Mouse (Mus musculus): ENCODE data around the gene Srf.

Srf gene

DNA sequence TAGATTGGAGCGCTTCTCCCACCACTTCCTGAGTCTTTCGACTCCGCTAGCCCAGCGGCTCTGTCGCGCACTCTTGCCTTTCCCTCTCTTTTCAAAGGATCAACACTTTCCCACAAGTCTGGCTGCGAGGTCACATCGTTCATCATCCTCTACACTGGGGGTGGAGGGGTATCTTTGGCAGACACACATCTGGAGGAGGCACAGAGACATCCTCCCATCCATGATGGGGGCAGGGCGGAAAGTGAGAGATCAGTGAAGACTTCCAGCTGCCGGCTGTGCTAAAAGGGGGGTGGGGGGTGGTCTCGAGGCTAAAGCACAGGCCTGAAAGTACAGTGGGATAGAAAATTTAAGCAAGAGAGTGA, 590 bp upstream of the Srf start:
- no peak for DNase-seq (ENCODE audit: low read depth, low spot score)

DNA sequence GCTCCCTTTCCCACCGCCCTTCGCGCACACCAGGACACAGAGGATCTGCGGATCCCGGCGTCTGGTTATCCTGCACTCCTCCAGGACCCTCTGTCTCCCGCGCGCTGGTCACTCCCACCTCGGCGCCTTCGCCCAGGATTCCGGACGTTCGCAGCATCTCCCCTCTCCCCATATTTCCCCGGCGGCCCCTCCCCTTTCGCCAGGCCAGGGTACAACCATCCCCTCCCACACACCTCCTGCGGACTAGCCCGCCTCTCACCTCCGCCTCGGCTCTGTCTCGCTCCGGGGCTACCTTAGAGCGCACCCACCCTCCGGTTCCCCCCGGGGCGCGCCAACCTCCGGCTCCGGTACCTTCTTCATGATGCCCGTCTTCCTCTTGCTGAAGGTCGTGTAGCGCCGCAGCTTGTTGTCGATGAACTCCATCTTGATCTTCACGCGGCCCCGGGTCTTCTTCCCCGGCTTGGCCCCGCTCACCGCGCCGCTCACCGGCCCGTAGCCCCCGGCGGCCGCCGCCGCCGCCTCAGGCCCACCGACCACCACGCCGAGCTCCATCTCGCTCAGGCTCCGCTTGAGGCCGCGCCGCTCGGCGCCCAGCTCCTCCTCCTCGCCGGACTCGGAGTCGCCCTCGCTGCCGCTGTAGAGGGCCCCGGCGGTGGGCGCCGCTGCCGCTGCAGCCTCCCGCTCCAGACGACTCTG, 850 bp downstream of the Srf start:
- no peak for DNase-seq (ENCODE audit: low read depth, low spot score)

DNA sequence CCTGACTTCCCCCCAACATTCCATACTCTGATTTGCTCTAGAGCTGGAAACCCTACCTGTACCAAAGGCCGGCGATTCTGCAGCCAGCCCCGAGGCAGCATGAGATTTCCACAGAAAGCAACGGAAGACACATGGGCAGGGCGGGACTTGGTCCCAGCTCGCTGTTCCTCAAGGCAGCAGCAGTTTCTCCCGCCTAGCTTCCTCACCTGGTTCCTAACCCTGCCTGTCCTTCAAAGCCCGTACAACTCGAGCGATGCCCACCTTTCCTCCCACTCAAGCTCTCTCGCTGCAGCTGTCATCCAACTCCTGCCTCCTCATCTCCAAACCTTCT, 1.4 kb downstream of the Srf start:
- no peak for DNase-seq (ENCODE audit: low read depth, low spot score)

DNA sequence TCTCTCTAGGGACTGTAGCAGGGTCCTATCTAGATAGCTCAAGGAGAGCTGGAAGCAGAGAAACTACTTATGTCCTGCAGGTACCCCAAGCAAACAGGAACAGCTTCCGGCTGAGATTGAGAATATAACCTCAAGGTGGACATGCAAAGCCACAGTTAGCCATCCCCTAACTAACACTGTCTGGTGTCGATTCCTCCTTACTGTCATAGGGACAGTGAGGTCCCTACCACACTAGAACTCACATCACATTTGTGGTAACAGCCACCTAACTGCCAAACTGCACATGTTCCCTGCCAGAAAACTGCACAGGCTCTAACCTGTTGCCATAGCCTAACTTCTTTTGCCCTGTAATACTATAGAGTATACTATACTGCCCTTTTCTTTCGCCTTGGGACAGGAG, 2.0 kb downstream of the Srf start:
- DNase-seq (ENCODE audit: low read depth, low spot score): no peak

DNA sequence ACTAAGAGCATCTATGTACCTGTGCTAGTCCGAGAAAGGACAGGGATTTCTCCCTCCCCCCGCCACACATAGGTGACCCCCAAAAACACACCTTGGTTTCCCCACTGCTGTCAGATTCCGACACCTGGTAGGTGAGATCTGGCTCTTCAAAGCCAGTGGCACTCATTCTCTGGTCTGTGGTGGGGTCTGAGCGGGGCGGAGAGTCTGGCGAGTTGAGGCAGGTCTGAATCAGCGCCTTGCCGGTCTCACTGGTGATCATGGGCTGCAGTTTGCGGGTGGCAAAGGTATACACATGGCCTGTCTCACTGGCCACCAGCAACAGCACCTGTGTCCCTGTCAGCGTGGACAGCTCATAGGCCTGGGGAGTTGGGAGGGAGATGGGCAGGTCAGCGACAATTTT, 2.5 kb downstream of the Srf start:
- no peak for DNase-seq (ENCODE audit: low read depth, low spot score)

DNA sequence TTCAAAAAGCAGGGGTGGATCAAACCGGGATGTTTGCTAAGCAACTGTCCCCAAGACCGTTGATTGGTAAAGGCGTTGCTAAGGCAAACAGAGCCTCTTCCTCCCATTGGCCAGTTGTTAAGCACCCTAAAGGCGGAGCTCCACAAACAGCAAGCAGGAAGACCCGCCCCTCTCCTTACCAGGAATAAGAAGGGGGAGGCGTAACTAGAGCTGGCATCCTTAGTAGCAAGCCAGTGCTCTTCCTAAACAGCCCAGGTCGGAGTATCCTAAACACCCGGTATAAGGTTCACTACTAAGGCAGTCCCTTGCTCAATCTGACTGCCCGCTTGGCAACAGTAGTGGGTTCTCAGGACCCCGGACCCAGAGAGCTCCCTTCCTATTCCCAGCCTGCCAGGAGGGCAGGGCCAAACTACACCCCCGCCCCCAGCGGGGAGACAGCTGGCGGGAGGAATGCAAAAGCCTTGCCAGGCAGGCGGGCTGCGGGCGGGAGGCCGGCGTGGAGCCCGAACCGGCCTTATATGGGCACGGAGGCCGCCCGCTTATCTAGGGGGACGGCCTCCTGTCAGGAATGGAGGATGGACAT, 3.0 kb downstream of the Srf start:
- peak; percentile 97 for DNase-seq (ENCODE audit: low read depth, low spot score)

DNA sequence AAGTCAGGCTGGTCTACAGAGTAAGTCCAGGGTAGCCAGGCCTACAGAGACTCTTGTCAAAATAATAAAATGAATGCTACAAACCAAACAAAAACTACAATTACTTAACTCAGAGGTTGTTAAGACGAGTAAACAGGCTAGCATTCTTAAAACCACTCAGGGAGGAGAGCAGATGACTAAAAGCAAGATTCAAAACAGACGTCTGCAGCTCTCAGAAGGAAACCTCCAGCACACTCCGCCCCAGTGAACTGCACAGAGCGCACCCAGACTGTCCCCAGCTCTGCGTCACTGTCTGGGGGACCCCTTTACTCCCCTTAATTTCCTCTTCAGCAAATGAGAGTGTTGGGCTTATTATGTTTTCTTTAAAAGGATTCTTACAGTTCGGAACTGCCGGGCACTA, 3.8 kb downstream of the Srf start:
- no peak for DNase-seq (ENCODE audit: low read depth, low spot score)

DNA sequence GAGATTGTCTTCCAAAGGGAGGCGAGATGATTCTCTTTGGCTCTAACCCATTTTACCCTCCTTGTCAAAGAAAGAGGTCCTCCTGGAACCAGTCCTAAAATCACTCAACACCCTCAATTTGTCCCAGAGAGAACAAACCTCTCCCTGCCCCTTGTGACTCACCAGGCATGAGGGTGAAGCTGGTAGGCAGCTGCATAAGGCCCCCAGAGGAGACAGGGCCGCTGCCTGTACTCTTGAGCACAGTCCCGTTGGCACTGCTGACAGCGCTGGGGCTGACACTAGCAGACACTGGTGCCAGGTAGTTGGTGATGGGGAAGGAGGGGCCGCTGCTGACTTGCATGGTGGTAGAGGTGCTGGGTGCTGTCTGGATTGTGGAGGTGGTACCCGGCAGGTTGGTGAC, 4.6 kb downstream of the Srf start:
- no peak for DNase-seq (ENCODE audit: low read depth, low spot score)

DNA sequence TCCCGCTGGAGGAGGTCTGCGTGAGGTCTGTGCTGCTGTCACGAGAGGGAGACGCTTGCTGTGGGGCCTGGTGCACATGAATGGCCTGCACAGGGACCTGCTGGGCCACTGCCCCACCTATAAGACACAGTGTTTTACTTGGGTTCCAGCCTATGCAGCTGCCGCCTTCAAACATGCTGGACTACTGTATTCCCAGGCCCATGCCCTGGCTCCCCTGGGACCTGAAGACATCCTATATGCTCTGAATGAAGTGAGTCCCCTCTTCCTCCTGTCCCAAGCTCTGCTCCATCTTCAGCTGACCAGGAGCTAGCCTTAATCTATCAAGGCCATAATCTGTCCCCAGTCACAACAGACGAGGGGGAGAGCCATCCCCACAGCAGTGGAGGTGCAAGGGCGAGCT, 5.1 kb downstream of the Srf start:
- no peak for DNase-seq (ENCODE audit: low read depth, low spot score)

DNA sequence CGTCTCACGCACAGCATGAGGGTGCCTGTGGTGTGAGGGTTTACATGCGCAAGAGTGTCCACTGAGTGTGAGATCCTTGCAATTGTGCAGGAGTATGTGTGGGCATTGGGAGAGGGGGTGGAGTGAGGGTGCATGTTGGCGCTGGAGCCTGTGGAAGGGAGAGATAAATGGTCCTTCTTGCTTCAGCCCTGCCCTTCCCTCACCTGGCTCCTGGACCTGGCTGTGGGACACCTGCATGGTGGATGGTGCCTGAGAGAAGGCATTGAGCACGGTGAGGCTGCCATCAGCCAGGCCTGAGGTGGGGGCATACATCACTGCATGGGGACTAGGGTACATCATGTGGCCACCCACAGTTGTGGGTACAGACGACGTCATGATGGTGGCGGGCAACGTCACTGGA, 6.3 kb downstream of the Srf start:
- no peak for DNase-seq (ENCODE audit: low read depth, low spot score)

DNA sequence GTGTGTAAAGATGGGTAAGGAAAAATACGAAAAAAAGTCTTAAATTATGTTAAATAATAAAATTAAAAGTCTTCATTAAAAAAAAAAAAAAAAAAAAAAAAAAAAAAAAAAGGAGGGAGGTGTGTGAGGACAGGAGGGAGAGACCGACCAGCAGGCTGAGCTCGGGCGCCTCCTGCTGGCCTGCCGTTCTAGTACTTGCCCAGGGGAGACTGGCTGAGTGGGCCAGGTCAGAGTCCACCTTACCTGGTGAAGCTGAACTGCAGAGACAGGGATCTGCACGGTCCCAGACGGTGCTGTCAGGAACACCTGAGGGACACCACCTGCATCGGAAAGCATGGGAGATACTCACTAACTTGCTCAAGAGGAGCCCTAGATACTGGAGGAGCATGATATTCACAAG, 6.8 kb downstream of the Srf start:
- no peak for DNase-seq (ENCODE audit: low read depth, low spot score)

DNA sequence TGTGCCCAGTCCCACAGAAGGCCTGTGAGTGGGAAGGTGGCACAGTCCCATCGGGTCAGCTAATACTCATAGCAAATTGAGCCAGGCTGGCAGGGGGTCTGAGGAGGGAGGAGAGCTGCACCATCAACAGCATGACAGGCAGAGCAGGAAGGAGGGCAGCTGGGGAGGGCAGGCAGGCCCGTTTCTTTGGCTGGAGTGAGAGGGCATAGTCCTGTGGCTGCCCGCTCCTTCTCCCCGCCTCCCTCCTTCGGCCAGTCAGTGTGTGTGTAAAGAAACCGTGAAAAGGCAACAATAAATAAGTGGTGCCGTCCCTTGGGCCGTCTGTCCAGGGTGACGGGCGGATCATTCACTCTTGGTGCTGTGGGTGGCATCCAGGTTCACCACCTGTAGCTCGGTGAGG, 7.2 kb downstream of the Srf start:
- DNase-seq (ENCODE audit: low read depth, low spot score): no peak

DNA sequence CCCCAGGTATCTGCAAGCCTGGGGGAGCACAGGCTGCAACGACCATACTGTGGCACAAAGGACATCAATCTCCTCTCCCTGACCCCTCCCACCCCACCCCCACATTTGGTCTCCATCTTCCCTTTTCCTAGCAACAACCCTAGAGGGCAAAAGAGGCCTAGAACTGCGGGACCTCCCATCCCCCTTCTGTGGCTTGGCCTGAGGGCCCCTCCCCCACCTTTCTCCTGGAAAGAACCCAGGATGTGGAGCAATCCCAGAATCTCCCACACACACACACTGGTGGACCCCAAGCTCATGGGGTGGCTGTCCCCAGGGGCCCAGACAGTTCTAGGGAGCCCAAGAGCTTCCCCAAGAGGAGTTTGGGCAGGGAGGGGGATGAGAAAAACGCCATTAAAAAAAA, 8.1 kb downstream of the Srf start:
- no peak for DNase-seq (ENCODE audit: low read depth, low spot score)

DNA sequence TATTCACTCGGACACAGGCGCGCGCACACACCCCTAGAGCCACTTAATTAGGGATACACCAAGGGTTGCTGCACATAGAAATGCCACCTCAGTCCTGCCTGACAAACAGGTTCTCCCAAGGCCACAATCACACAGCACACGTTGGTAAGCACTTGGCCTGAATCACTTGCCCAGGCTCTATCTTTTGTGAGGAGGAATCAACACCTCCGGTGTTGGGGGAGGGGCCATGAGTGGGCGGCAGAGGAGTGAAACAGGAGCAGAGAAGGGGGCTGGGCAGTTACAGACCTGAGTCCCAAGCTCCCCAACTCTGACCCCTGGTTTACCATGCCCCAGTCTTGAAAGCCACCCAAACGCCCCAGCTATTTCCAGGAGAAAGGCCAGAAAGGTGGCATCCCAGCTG, 9.0 kb downstream of the Srf start:
- no peak for DNase-seq (ENCODE audit: low read depth, low spot score)

DNA sequence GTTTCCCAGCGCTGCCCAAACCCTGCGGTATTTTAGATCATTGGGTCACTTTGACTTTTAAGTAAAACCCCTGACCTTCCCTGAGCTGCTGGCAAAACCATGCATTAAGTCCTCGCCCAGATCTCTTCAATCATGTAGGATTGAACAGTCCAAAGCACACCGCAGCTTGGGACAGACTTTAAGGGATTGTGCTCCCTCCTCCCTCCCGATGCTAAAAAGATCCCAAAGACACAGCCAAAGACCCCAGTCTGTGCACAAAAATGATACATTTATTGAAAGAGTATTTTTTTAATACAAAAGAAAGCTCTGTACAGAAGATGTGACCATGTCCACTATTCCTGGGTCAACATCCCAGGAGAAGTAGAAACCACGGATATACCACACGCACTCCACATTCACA, 9.4 kb downstream of the Srf start:
- no peak for DNase-seq (ENCODE audit: low read depth, low spot score)

DNA sequence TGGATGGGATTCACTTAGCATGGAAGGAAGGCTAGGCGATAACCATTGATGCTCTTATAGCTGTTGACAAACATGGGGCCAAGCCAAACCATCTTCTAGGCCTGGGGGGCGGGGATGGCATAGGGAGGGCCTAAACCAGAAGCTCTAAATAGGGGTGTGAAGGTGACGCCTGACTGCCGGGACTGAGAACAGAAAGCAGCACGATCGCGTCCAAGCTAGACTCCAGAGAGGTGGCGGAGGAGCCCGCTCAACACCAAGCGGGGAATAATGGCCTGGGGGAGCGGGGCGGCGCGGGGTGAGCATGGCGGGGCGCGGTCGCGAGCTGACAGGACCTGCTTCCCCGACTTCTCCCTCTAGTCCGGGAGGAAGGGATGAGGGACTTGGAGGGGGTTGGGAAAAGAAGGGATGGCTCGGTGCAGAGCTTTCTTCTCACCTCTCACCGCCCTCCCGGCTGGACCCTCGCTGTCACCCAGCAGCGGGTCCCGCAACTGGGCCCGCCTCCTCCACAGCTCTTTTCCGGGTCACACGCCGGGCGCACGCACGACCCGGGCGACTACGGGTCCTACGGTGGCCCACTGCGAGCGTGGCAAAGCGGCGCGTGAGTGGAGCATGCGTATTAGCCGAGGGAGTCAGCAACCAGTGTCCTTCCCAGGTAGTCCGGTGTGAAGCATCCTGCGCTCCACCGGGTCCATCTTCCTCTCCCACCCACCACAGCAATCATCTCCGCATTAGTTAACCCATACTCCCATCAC, 10.0 kb downstream of the Srf start, which contains the start of gene Cul9:
Gene Cul9 (minus strand): TSS at position 576 of the 752 bp plus-strand sequence.
- peak; percentile 86 for DNase-seq (ENCODE audit: low read depth, low spot score)

DNA sequence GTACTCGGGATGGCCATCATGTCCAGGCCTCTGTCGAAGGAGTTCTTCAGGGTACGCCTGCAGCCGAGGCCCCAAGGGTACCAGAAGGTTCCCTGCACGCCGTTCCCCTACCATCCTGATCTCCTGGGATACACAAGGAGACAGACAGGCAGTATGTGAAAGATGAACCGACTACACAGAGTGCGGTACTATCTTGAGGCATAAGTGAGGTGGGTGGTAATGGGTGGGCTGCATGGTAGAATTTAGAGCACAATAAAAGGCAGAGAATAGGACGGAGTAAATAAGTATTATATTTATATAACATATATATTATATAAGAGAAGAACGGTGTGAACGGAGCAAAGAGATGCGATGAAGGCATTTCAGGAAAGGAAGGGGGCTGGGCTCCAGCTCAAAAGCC, 12.3 kb downstream of the Srf start:
- no peak for DNase-seq (ENCODE audit: low read depth, low spot score)

DNA sequence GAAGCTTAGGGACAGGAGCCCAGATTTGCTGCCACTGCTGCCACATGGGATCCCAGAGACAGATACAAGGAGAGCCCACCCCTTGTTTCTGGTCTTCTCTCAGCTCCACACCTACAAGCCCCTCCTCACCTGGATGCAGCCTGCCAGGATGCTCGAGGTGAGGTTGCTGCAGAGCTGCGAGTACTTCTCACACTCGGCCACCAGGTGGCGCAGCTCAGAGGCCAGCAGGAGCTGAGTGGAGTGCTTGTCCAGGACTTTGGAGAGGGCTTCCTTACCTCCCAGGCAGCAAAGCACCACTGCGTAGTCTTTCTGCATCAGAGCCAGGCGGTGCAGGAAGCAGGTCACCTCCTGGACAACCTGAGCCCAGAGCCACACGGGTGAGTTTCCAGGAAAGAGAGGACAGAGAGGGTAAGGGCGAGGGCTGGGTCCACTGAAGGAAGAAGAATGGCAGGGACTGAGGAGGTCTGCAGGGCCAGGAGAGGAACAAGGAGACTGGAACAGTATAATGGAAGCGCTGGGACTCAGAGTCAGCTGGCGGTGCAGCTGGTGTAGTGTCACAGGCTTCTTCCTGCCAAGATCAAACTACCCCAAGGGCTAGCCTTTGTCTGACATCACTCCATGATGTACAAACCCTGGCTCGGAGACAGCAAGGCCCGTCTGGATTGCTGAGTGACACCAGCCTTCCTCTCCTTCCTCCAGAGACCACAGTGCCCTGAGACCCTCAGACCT, 30.2 kb downstream of the Srf start:
- DNase-seq (ENCODE audit: low read depth, low spot score): peak; percentile 15

DNA sequence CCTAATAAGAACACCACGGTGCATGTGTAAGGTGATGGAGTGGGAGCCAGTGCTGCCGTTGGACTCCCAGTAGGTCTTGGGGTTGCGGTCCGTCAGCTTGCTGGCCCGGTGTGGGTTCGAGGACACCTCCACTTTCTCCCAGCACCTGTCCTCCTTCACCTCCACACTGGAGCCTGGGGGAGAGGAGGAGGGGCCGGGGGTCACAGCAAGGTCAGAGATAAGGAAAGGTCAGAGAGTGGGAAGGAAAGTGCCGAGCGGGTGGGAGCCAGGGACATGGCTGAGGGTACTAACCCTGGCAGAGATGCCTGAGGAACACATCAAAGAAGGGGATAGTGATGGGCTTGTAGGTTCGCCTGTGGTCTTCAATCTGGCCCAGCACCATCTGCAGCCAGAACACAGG, 30.9 kb downstream of the Srf start:
- no peak for DNase-seq (ENCODE audit: low read depth, low spot score)

DNA sequence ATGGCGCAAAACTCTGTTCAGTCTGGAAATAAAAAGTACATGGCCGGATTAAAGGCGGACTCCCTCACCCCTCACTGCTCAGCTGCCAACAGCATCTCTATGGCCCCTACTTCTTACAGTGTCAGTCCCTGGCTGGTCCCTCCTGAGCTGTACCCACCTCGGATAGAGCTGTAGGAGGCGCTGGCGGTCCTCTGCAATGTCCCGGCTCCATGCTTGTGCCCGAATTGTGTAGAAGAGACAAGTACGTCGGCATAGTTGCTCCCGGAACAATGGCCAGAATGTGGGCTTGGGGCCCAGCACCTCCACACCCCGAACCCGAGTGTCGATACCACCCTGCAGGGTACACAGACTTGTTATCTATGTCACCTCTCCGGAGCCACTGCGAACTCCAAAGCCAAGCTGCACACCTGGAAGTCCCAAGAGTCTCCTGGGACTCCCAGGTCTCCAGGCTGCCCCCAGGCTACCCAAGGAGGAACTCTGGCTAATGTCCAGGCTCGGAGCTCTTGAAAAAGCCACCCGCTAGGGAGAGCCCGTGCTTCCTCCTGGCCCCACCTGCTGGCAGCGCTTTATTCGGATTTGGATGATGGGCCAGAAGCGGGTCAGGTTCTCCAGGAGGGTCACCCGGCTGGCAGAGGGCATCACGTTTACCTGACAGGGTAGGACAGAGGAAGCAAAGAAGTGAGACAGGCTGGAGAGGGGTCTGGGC, 33.9 kb downstream of the Srf start:
- DNase-seq (ENCODE audit: low read depth, low spot score): no peak

DNA sequence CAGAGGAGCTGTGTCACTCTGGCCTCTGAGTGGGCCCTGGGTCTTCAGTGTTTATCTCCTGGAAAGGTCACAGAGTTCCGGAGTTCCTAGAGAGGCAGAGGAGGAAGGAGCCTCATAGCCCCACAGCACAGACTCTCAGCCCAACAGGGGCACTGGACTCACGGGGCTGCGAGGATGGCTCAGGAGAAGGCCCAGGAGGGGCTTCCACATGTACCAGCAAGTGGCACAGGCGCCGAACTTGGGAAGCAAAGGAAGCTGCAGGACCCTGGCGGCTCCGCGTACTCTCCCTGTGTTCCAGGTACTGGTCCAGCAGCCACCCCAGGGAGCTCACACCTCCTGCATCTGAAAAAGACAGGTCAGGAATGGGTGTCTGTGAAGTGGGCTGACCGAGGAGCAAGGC, 34.8 kb downstream of the Srf start:
- DNase-seq (ENCODE audit: low read depth, low spot score): no peak

DNA sequence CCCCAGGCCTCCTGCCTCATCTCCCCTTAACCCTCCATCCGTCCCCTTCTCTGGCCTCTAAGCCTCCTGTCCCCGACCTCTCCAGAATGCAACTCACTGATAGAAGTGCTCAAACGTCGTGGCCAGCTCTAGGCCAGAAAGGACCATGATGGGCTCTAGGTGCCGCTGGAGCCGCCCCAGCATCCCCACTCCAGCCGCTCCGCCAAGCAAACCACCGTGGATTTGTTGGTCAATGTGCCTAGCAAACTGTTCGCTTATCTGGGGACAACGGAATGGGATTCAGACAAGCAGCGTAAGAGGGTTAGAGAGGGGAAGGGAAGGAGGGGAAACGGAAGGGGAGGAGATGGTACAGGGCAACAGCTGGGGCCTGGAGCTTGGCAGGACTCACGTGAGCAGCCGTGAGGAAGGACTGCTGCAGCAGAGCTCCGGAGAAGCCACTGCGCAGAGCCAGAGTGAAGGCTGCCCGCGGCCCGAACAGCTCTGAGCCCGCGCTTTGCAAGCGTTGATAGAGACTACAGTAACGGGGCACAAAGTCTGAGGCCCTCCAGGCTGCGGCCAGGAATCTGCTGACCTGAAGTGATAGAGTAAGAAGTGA, 35.5 kb downstream of the Srf start:
- no peak for DNase-seq (ENCODE audit: low read depth, low spot score)
